Mouse (Mus musculus): Measurements from ENCODE around the gene Prh1. TPM values are rescaled to one million over a fixed set of nuclear protein-coding genes. Genes with fewer than 3 reads are reported as not detected.

The Prh1 gene
- not detected in 2 replicates for polyA plus RNA-seq (2012; rRNA removed)

DNA sequence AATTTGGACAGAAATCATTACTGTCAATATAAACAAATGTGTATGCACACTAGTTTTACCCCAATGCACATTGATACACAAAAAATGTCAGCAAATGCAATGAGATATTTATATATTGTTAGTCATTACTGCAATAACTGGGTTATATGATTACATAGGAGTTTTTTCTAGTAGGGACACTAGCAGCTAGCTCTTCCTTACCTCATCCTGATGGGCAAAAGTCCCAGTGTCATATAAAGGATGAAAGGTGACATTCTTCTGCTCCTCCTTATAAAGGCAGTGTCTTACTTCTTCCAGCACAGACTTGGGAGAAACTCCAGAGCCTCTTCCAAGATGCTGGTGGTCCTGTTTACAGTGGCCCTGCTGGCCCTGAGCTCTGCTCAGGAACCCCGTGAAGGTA lies at the start of gene Prh1:
Prh1 (plus strand) TSS at position 301 of the 400 bp plus-strand sequence.

DNA sequence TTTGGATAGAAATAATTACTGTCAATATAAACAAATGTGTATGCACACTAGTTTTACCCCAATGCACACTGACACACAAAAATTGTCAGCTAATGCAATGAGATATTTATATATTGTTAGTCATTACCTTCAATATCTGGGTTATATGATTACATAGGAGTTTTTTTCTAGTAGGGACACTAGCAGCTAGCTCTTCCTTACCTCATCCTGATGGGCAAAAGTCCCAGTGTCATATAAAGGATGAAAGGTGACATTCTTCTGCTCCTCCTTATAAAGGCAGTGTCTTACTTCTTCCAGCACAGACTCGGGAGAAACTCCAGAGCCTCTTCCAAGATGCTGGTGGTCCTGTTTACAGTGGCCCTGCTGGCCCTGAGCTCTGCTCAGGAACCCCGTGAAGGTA lies 26.0 kb downstream of the Prh1 start, which contains the start of gene Prp2:
Prp2 (plus strand) TSS at position 301 of the 400 bp plus-strand sequence.

Other genes with a start within 250 kb of the Prh1 start
- not detected in 2 replicates for gene Gm8882, start 205.7 kb upstream of the Prh1 start, polyA plus RNA-seq (2012; rRNA removed)
- gene Prp2, start 26.1 kb downstream of the Prh1 start, polyA plus RNA-seq (2012; rRNA removed), result not detected in 2 replicates
- not detected in 2 replicates for gene A630073D07Rik, start 81.7 kb downstream of the Prh1 start, polyA plus RNA-seq (2012; rRNA removed)
- not detected in 2 replicates for gene Tas2r120, start 87.1 kb downstream of the Prh1 start, polyA plus RNA-seq (2012; rRNA removed)
- not detected in 2 replicates for gene Tas2r121, start 131.2 kb downstream of the Prh1 start, polyA plus RNA-seq (2012; rRNA removed)
- gene Tas2r122, start 142.1 kb downstream of the Prh1 start, polyA plus RNA-seq (2012; rRNA removed), result not detected in 2 replicates
- gene Tas2r115, start 168.2 kb downstream of the Prh1 start, polyA plus RNA-seq (2012; rRNA removed), result not detected in 2 replicates
- not detected in 2 replicates for gene Tas2r124, start 184.9 kb downstream of the Prh1 start, polyA plus RNA-seq (2012; rRNA removed)
- not detected in 2 replicates for gene Tas2r102, start 192.3 kb downstream of the Prh1 start, polyA plus RNA-seq (2012; rRNA removed)
- not detected in 2 replicates for gene Tas2r136, start 208.4 kb downstream of the Prh1 start, polyA plus RNA-seq (2012; rRNA removed)
- gene Tas2r117, start 233.0 kb downstream of the Prh1 start, polyA plus RNA-seq (2012; rRNA removed), result not detected in 2 replicates

Data from liver, embryonic 18 days (tissue).